Mouse (Mus musculus) embryo, embryonic 9.5 days (tissue): ENCODE measurements at regions not wholly inside any gene's neighbourhood (a gene's known extent, or its start where the extent isn't known, plus 50 kb on each side); places are given as distances from the start of the nearest gene placed in this dataset.

Experiments used
- DNase-seq: peaks from one replicate; pipeline ENCODE4 v3.0.0-alpha.2; 2017; ENCODE audit errors: extremely low spot score

DNA sequence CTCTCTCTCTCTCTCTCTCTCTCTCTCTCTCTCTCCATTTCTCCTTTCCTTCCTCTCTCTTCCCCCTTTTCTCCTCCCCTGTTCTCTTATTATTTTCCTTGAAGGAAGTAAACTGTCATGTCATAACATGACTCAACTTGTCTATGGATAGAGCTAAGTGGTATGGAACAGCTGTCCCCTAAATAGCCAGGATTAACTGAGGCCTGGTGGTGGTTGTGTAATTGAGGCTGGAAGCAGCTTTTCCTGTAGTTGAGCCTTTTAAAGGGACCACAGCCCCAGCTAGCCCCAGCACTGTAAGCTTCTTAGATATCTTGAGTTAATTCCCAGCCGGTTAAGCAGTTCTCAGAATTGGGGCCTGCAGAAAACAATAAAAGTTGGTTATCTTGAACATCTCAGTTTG lies 243.7 kb upstream of the Nbea start:
- no peak for DNase-seq

DNA sequence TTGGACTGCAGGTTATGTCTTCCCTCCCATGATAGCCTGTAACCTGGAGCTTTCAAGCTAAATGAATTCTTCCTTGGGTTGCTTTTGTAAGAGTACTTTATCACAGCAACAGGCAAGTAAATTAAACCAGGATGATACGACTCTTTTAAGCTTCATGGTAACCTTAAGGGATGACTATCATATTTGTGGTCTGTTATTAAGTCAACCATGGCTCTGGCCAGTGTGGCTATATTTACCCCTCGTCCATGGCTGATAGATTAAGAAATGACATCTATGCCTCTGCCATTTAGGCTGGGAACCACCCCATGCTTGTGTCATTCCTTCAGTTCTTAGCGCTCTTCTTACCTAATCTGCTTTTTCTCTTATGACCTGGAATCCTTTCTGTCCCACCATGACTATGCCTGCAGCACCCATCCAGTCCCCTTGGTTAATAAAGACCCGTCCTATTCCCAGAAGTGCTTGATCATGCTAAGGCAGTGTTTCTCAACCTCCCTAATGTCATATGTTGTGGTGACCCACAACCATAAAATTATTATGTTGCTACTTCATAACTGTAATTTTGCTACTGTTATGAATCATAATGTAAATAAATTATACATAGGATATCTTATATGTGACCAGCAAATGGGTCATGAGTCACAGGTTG lies 214.5 kb upstream of the Nbea start:
- no peak for DNase-seq

DNA sequence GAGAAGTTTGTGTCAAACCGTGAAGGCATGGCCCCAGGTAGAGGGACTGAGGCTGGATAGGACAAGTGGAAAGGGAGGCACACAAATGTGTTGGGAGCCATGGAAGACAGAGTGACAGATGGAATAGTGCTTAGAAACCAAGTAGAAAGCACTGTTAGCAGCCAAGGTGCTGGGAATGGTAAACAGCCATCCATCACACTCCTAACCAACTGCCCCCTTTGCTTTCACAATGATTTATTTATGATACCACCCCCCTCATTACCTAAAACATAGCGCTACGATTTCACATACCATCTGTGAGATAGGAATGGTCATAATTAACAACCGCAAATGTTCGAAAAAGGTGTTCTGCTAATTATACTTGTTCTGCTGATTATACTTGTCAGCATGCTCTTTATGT lies 209.6 kb upstream of the Nbea start:
- no peak for DNase-seq

DNA sequence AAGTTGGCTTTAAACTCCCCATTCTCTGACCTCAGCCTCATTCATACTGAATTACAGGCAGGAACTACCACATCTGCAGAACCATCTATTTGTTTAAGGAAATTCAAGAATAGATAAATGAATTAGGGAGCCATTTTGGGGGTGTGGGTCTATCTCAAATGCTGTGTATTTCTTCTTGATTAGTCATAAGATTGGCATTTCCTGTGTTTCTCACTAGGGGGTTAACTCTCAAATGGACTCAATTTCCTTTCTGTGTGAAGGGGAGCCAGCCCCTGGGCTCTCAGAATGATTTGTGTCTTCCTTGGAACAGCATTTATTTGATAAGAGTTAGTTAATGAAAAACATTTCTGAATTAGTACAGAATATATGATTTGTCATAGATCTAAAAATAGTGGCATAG lies 196.8 kb upstream of the Nbea start:
- DNase-seq = no peak

DNA sequence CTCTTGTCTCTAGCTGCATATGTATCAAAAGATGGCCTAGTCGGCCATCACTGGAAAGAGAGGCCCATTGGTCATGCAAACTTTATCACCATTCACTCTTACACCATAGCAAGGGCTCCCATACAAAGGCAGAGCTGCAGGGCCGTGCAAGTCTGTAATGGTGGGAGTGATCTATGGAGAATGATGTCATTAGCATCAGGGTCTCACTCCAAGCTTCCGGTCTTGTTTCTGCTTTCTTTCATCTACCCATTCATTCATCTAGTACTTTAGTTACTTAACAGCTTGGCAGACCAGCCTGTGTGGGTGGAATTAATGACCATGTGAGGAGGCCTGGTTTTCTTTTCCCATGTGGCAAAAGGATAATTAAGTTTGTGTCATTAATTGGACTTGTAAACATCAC lies 196.0 kb upstream of the Nbea start:
- DNase-seq = no peak

DNA sequence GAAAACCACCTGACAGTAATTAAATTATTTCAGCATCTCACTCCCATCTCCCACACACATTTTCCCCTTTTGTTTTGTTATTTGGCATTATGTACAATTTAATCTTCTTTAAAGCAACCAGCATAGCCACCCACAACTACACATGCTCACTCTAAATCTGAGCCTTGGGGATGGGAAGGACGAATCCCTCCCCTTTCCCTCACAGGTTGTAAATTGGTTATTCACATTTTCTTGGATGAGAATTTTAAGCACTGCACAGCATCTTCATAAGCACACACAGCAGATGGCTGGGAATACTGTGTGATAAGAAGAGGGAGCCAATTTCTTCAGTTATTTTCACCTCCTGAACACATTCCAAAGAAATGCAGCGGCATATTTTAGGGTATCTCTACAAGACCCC lies 179.0 kb upstream of the Nbea start:
- no peak for DNase-seq

DNA sequence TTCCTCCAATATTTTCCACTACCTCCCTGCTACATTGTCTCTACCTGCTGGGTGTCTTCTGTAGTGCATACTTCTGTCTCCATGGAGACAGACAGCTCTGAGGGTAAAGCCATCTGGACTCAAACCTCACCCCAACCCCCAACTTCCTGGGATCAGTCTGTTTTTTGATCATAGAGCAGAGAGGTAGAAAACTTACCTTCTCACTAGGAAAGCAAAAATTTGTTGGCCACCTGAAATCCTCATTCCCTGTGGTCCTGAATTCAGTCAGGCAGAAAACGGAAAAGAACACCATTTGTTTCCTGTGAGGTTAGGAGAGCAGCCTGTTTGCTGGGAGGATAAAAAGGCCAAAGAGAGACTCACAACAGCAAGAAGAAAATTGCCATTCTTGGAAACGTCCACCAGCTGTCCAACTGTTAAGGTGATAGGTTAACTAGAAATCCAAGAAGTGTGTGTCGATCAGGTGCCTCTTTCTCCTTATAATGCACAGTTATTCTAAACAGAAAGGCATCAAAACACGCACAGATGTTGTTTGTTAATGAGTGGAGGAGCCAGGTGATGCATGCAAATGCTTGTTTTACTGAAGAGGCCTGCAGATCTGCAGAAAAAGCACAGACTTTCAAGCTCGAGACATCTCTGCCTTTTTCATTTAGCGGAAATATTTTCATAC lies 173.7 kb upstream of the Nbea start:
- DNase-seq = peak; percentile 19

DNA sequence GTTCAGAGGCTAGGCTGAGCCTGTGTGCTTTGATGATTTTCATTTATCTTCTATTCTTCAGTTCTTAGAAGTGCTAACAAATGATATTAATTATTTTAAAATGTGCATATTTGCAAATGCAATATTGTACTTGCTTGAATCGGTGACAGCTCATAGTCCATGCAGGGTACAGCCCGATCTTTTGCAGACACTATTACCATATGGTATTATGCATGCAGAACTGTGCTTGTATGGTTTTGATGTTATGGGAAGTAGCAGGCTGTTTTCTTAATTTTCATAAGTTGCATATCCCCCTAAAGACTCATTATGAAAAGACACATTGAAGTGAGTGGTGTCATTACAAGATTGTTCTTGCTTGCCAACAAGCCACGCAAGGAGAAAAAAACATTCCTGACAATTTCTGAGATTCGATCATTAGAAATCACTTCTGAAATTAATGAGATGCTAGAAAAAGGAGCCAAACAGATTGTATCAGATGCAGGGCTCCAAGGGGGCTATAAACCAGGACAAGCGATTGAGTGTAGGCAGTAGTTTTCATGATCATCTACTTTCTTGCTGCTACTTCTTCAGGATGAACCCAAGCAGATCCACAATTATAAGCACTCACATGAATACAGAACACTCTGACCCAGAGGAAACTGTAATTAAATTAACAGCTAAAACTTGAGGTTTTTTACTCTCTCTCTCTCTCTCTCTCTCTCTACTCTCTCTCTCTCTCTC lies 172.8 kb upstream of the Nbea start:
- DNase-seq = no peak
